Mouse (Mus musculus): ENCODE measurements around the gene Ugt1a2. TPM values are rescaled to one million over a fixed set of nuclear protein-coding genes. Genes with fewer than 3 reads are reported as not detected.

Ugt1a2 gene
- polyA plus RNA-seq, 1 experiment = not detected

DNA sequence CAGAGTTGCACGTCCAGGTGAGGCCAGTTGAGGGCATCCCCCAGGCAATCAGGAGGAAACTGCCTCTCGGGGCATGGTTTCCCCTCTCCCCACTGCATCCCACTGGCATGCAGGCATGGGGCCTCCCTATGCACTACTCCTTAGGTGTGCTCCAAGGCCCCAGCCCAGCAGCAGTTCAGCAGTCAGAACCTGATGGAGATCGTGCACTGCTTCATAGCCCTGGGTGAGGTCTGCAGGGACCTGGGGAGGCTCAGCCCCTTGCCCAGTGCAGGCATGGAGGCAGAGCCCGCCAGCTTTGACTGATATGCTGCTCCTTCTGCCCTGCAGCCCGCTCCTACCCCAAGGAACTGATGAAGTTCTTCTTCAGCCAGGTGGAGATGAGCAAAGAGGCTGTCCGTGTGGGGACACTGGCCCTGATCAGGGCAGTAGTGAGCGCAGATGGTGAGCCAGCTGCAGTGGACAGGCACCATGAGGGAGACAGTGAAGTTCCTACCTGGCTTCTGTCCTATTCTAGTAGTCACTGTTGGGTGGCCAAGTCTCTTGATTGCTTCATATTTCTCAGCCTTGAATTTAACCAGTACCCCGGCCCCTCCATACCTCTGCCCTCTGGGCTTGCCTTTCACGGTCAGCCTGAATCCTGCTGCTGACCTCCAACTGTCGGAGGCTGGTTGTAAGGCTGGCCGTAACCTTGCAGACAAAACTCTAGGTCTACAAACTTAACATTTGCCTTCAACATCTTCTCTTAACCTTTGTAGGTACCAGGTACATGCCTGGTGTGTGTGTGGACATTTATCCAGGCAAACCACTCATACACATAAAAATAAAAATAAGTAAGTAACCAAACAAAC lies 34.9 kb downstream of the Ugt1a2 start:
- no peak for TF ChIP-seq CEBPB (IDR thresholded peaks at IDR 0.05; ENCODE audit: low read depth)
- no peak overlapping the region for H3K4me3 ChIP-seq (ENCODE audit: insufficient read depth, poor library complexity, severe bottlenecking)
- no peaks in the 10 kb centered on the region for H3K36me3 ChIP-seq (ENCODE audit: control insufficient read depth, insufficient read depth)
- H3K79me2 ChIP-seq (ENCODE audit: control insufficient read depth, insufficient read depth) = no peaks in the 10 kb centered on the region
- no peaks in the 10 kb centered on the region for H3K79me3 ChIP-seq (ENCODE audit: low read depth)
- peaks cover 49% of the 10 kb centered on the region for H3K27me3 ChIP-seq (ENCODE audit: control insufficient read depth, insufficient read depth, insufficient read length)
- H3ac ChIP-seq (ENCODE audit: control insufficient read depth, insufficient read length, low read depth) = no peak overlapping the region

DNA sequence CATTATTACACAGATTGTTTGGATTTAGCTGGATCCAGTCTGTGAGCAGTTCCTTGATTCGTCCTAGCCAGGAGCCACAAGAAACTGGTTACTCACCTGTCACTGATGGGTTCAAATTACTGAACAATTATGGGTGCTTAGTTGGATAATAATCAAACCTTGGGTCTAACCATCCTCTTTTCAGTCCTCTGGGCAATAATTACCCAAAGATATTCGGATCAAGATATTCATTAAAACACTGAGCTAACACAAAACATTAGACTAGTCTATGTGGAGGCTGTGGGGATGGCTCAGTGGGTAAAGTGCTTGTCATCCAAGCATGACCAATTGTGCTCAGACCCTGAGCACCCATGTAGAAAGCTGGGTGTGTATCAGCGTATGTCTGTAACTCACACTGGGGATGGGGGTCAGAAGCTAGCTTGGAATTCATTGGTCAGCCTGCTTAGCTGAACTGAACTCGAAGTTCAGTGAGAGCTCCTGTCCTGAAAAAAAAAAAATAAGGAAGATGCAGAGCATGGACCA lies 35.6 kb downstream of the Ugt1a2 start:
- no peaks in the 10 kb centered on the region for H3K36me3 ChIP-seq (ENCODE audit: control insufficient read depth, insufficient read depth)
- no peak overlapping the region for H3K4me3 ChIP-seq (ENCODE audit: insufficient read depth, poor library complexity, severe bottlenecking)
- peaks cover 45% of the 10 kb centered on the region for H3K27me3 ChIP-seq (ENCODE audit: control insufficient read depth, insufficient read depth, insufficient read length)
- no peaks in the 10 kb centered on the region for H3K79me3 ChIP-seq (ENCODE audit: low read depth)
- no peaks in the 10 kb centered on the region for H3K79me2 ChIP-seq (ENCODE audit: control insufficient read depth, insufficient read depth)
- TF ChIP-seq MYOD1 (IDR thresholded peaks at IDR 0.05; ENCODE audit: control insufficient read depth, insufficient read length, low read depth) (no peak), MAX (IDR thresholded peaks at IDR 0.05) (no peak), CEBPB (IDR thresholded peaks at IDR 0.05; ENCODE audit: low read depth) (no peak), FOSL1 (IDR thresholded peaks at IDR 0.05; ENCODE audit: insufficient read depth, low read length, poor library complexity, severe bottlenecking) (no peak), MYOG (IDR thresholded peaks at IDR 0.05; ENCODE audit: control insufficient read depth, extremely low read depth, insufficient read length) (no peak), CTCF (IDR thresholded peaks at IDR 0.05; ENCODE audit: control insufficient read depth, insufficient read depth, insufficient read length) (no peak), USF1 (IDR thresholded peaks at IDR 0.05; ENCODE audit: low read depth) (no peak)
- no peak overlapping the region for H3ac ChIP-seq (ENCODE audit: control insufficient read depth, insufficient read length, low read depth)

DNA sequence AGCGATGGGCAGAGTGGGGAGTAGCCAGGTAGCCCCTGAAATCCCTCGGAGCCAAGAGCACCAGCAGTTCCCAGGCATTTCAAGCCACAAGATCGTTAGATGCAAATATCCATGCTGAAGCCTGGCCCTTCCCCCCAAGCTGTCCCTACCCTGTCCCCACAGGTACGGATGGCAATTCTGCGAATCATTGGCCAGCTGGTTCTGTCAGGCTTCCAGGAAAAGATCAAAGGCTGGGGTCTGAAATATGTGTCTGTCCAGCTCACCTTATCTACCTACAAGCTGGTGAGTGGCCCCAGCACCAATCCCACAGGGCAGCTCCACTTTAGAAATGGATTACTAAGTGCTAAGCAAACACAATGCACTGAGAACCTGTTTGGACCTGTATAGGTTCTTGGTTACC lies 36.9 kb downstream of the Ugt1a2 start:
- TF ChIP-seq MYOG (IDR thresholded peaks at IDR 0.05; ENCODE audit: control insufficient read depth, extremely low read depth, insufficient read length) (no peak), USF1 (IDR thresholded peaks at IDR 0.05; ENCODE audit: low read depth) (no peak), FOSL1 (IDR thresholded peaks at IDR 0.05; ENCODE audit: insufficient read depth, low read length, poor library complexity, severe bottlenecking) (no peak), MYOD1 (IDR thresholded peaks at IDR 0.05; ENCODE audit: control insufficient read depth, insufficient read length, low read depth) (no peak), CEBPB (IDR thresholded peaks at IDR 0.05; ENCODE audit: low read depth) (no peak), MAX (IDR thresholded peaks at IDR 0.05) (no peak), CTCF (IDR thresholded peaks at IDR 0.05; ENCODE audit: control insufficient read depth, insufficient read depth, insufficient read length) (no peak)
- no peaks in the 10 kb centered on the region for H3K79me3 ChIP-seq (ENCODE audit: low read depth)
- H3K4me3 ChIP-seq (ENCODE audit: insufficient read depth, poor library complexity, severe bottlenecking) = no peak overlapping the region
- peaks cover 39% of the 10 kb centered on the region for H3K27me3 ChIP-seq (ENCODE audit: control insufficient read depth, insufficient read depth, insufficient read length)
- H3K79me2 ChIP-seq (ENCODE audit: control insufficient read depth, insufficient read depth) = no peaks in the 10 kb centered on the region
- no peaks in the 10 kb centered on the region for H3K36me3 ChIP-seq (ENCODE audit: control insufficient read depth, insufficient read depth)
- no peak overlapping the region for H3ac ChIP-seq (ENCODE audit: control insufficient read depth, insufficient read length, low read depth)

DNA sequence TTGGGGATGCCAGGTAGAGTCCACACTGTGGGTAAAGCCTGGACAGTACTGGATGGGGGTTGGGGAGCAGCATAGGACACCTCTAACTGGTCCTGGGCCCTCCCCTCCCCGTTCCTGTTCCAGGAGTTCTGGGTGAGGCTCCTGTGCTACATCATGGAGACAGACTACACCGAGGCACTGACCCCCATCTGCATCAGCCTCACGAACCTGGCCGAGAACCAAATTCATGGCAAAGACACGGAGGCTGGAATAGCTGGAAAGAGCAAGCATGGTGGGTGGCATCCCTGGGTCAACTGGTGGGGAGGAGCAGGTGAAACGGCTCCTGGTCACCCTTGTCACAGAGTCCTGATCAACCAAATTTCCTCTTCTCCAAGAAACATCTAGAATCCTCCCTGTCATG lies 38.4 kb downstream of the Ugt1a2 start:
- no peak for TF ChIP-seq CTCF (IDR thresholded peaks at IDR 0.05; ENCODE audit: control insufficient read depth, insufficient read depth, insufficient read length)
- no peak for TF ChIP-seq MYOD1 (IDR thresholded peaks at IDR 0.05; ENCODE audit: control insufficient read depth, insufficient read length, low read depth)
- TF ChIP-seq MYOG (IDR thresholded peaks at IDR 0.05; ENCODE audit: control insufficient read depth, extremely low read depth, insufficient read length) = no peak
- TF ChIP-seq MAX (IDR thresholded peaks at IDR 0.05) = no peak
- no peak for TF ChIP-seq CEBPB (IDR thresholded peaks at IDR 0.05; ENCODE audit: low read depth)
- Histone ChIP-seq H3K27me3 (ENCODE audit: control insufficient read depth, insufficient read depth, insufficient read length) (peaks cover 43% of the 10 kb centered on the region), H3K79me2 (ENCODE audit: control insufficient read depth, insufficient read depth) (no peaks in the 10 kb centered on the region), H3K79me3 (ENCODE audit: low read depth) (no peaks in the 10 kb centered on the region), H3K36me3 (ENCODE audit: control insufficient read depth, insufficient read depth) (no peaks in the 10 kb centered on the region), H3K4me3 (ENCODE audit: insufficient read depth, poor library complexity, severe bottlenecking) (no peak overlapping the region), H3ac (ENCODE audit: control insufficient read depth, insufficient read length, low read depth) (no peak overlapping the region)

DNA sequence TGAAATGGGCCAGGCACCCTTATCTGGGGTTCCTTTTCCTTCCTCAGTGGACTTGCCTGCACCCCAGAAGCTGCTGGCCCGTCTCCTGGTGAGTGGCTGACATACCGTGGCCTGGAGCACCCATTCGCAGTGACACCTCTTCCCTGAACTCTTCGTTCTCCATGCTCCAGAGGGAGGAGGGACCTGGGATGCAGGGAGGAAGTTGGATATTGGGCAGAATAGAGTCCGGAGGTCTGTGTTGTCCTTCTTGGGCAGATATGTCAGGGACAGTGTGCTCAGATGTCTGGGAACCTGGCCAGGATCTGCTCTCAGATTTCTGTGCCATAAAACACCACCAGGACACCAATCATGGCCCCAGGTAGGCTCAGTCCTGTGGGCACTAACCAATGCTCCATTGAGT lies 39.7 kb downstream of the Ugt1a2 start:
- peaks cover 36% of the 10 kb centered on the region for H3K27me3 ChIP-seq (ENCODE audit: control insufficient read depth, insufficient read depth, insufficient read length)
- H3ac ChIP-seq (ENCODE audit: control insufficient read depth, insufficient read length, low read depth) = no peak overlapping the region
- TF ChIP-seq CEBPB (IDR thresholded peaks at IDR 0.05; ENCODE audit: low read depth) (no peak), MAX (IDR thresholded peaks at IDR 0.05) (no peak), USF1 (IDR thresholded peaks at IDR 0.05; ENCODE audit: low read depth) (no peak), FOSL1 (IDR thresholded peaks at IDR 0.05; ENCODE audit: insufficient read depth, low read length, poor library complexity, severe bottlenecking) (no peak)
- H3K79me3 ChIP-seq (ENCODE audit: low read depth) = no peaks in the 10 kb centered on the region
- no peaks in the 10 kb centered on the region for H3K36me3 ChIP-seq (ENCODE audit: control insufficient read depth, insufficient read depth)
- no peaks in the 10 kb centered on the region for H3K79me2 ChIP-seq (ENCODE audit: control insufficient read depth, insufficient read depth)
- no peak overlapping the region for H3K4me3 ChIP-seq (ENCODE audit: insufficient read depth, poor library complexity, severe bottlenecking)

DNA sequence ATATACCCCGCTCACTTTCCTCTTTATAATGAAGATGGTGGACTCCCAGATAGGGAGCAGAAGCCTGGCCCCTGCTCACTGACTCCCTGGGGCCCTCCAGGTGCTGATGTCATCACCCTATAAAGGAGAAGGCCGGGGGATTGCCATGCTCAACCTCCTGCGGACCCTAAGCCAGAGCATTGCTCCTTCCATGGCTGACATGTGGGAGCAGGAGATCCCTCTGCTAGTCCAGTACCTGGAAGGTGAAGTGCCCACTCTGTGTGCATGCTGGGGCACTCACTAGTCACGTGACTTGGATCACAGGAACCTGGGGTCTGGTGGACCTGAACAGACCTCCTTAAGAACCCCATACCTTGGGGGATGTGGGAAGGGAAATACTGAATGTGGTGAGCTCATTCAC lies 40.2 kb downstream of the Ugt1a2 start:
- Histone ChIP-seq H3K36me3 (ENCODE audit: control insufficient read depth, insufficient read depth) (no peaks in the 10 kb centered on the region), H3K79me3 (ENCODE audit: low read depth) (no peaks in the 10 kb centered on the region), H3K27me3 (ENCODE audit: control insufficient read depth, insufficient read depth, insufficient read length) (peaks cover 31% of the 10 kb centered on the region), H3ac (ENCODE audit: control insufficient read depth, insufficient read length, low read depth) (no peak overlapping the region), H3K79me2 (ENCODE audit: control insufficient read depth, insufficient read depth) (no peaks in the 10 kb centered on the region), H3K4me3 (ENCODE audit: insufficient read depth, poor library complexity, severe bottlenecking) (no peak overlapping the region)
- TF ChIP-seq MAX (IDR thresholded peaks at IDR 0.05) (no peak), CTCF (IDR thresholded peaks at IDR 0.05; ENCODE audit: control insufficient read depth, insufficient read depth, insufficient read length) (no peak), MYOG (IDR thresholded peaks at IDR 0.05; ENCODE audit: control insufficient read depth, extremely low read depth, insufficient read length) (no peak), CEBPB (IDR thresholded peaks at IDR 0.05; ENCODE audit: low read depth) (no peak), MYOD1 (IDR thresholded peaks at IDR 0.05; ENCODE audit: control insufficient read depth, insufficient read length, low read depth) (no peak), USF1 (IDR thresholded peaks at IDR 0.05; ENCODE audit: low read depth) (no peak), FOSL1 (IDR thresholded peaks at IDR 0.05; ENCODE audit: insufficient read depth, low read length, poor library complexity, severe bottlenecking) (no peak)
